Mouse (Mus musculus): Measurements from ENCODE around the gene Mab21l1.

Gene Mab21l1

GRCm38 (mm10) chr3:55782056-55782687 lies at the start of gene Mab21l1:
TSS of gene Mab21l1 (plus strand) at chr3:55782510.
- in situ Hi-C loops (cut with MboI, MseI) = no loop called here

DNA sequence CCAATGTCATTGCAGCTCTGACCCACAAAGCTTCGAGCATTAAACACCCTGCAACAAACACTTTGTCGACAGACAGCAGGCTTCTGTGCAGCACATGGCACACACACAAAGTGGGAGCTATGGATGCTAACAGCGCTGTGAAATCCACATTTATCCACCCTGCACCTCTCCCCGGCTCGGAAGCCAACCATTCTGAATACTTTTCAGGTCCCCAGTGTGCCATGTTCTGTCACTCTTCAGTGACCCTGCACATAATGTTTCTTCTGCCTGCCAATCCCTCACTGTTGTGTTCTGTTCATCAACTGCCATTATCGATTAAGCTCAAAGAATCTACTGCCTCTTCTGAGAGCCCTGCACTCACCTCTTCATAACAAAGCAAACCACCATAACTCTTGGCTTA lies 48.6 kb upstream of the Mab21l1 start:
- in situ Hi-C loops (cut with MboI, MseI) = no loop called here

- in situ Hi-C loops (cut with MboI, MseI) = no loop called here
Measured at GRCm38 (mm10) chr3:55741428-55741827, 40.9 kb upstream of the Mab21l1 start.

- in situ Hi-C loops (cut with MboI, MseI) = no loop called here
Measured at GRCm38 (mm10) chr3:55742218-55742617, 40.1 kb upstream of the Mab21l1 start.

DNA sequence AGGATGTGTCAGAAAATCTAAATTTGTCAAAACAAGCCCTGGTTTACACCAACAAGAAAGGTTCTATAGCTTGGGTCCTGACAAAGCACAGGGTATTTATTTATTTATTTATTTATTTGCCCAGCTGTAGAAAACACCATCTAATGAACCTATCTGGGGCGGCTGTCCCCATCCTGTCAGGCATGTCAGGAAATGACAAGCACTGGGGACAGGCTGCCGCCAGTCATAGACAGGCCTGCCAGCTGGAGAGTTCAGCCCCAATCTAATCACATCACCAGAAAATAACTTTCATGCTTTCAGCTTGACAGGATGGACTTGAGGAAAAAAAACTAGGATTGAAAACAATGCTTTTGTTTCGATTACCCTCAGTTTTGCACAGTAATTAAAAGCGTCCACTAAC lies 39.7 kb upstream of the Mab21l1 start:
- in situ Hi-C loops (cut with MboI, MseI) = no loop called here

- in situ Hi-C loops (cut with MboI, MseI) = no loop called here
Measured at GRCm38 (mm10) chr3:55743885-55744284, 38.4 kb upstream of the Mab21l1 start.

DNA sequence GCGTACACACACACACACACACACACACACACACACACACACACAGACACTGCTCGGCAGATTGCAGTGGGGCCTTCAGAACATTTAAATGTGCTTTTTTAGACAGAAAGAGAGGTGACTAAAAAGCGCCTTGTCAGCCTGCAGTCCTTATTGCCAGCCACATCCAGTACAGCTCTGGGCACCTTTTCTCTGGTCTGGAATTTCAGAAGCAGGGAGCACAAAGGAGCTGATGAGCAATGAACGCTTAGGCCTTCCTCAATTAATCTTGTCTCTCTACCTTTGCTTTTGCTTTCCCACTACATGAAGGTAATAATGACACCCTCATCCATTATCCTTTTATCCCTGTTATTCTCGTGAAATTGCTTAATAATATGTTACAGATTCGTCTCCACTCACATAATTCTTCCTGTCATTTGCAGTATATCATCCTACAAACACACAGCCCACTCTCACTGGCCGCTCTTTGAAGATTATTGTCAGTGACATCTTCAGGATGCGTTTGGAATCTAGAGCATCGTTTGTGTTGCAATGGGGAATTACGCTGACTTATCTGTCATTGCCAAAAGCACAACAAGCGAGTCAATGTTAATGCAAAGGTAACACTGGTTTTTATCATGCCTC lies 31.8 kb upstream of the Mab21l1 start:
- in situ Hi-C loops (cut with MboI, MseI) = no loop called here

DNA sequence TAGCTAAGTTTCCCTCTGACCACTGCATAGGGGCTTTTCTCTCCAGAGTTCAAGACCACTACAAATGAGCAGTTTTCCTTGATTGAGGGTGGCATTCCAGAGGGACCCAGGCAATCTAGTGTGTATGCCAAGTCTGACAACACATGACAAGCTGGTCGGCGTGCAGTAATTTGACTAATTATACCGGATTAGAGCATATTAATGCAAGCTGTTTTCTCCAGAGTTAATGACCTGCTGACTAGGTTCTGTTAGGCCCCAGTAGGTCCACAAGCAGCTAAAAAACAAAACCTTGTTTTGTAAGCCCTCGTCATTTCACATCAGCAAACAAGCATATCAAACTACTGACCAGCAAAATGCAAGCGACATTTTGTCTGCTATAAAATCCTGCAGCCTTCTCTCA lies 30.9 kb upstream of the Mab21l1 start:
- in situ Hi-C loops (cut with MboI, MseI) = no loop called here

DNA sequence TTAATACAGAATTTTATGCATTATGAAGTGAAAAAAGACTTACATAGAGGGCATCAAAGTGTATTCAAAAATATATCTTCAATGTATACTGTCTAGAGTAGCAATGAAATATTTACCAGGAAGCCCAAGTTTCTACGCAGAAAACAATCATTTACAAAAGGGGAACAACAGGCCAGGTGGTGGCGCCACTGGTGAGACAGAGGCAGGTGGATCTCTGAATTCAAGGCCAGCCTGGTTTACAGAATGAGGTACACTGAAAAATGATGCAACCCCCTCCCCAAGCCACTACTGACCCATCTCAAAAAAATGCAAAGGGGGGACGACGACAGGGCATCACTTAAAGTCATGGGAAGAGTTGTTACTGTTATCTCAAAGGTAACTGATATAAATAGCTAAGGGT lies 29.8 kb upstream of the Mab21l1 start:
- in situ Hi-C loops (cut with MboI, MseI) = no loop called here

GRCm38 (mm10) chr3:55753872-55754271 lies 28.4 kb upstream of the Mab21l1 start:
- in situ Hi-C loops (cut with MboI, MseI) = no loop called here

DNA sequence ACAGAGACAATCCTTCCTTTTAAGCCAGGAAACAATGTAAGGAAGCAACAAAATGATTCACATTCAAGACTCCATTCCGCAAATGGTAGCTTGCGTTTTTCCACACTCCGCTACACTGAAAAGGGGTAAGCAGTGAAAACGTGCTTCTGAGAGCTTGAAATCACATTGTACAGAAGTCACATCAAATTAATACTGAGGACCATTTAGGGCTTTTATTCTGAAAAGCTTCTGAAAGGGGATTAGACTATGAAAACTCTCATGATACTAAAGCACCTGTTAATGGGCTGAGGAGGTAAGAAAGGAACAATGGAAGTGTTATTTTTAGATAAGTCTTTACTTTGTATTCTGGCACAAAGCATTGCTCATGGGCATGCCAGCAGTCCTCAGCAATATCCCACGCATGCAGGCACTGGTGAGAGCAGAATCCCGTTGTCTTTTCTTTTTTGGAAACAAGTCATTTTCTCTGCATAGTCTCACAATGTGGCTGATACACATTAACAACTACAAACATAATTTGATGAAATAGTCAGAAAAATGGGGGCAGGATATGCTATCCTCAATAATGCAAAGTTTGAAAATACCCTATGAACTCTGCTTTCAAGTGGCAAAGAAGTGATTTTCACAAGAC lies 27.2 kb upstream of the Mab21l1 start:
- in situ Hi-C loops (cut with MboI, MseI) = no loop called here

DNA sequence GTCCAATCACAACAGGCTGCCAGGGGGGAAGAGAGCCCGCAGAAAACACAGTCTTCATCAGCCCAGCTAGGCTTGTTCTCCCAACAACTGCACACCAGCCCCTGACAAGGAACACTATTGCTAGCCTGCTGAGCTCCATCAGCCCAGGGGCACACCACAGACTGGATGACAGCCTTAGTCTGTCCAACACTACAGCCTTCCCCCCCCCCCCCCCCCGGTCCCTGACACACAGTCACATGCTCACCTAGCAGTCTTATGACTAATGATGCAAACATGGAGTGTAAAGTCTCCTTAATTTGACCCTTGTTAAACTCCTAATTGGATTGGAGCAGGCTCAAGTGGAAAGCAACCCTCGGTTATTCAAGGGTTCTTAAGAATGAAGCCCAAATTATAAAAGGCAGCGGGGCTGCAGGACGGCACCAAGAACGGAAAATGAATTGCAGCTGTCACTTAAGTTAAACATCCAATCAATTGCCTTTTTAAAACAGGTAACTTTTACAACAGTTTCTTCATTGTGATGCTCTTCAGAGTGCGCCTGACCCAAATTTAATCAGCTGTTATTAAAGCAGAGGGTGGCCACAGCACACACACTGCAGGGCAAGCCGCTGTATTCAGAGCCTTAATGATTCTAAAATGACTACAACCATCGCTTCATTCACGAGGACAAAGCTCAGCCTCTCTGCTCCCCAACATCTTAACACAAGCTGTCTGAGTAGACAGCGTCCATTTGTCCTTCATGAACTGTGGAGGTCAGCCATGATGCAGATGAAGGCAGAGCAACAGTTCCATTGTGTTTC lies 26.3 kb upstream of the Mab21l1 start:
- in situ Hi-C loops (cut with MboI, MseI) = no loop called here

DNA sequence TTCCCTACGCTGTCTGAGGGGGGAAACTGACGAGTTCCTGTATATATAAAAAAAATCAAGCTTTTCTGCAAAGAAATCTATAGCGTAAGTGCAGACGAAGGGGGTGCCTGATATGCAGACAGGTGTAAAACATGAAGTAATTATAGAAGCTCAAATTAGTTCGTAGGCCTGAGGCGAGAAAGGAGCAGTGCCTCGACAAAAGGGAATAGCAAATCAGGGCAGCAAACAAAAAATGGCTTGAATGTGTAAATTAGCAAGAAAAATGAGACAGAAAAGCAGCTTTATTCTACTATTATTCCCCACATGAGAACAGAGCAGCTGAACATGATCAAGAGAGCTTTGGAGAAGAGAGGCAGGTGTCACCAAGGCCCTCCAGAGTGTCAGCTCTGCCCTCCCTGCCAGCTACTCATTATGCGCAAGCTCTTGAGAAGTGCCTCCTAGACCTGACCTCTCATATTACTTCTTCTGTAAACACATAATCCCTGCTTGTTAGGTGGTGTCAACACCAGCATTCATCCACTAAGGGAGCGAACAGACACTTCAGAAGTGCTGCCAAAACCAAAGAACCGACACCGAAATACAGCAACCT lies 25.6 kb upstream of the Mab21l1 start:
- in situ Hi-C loops (cut with MboI, MseI) = no loop called here

DNA sequence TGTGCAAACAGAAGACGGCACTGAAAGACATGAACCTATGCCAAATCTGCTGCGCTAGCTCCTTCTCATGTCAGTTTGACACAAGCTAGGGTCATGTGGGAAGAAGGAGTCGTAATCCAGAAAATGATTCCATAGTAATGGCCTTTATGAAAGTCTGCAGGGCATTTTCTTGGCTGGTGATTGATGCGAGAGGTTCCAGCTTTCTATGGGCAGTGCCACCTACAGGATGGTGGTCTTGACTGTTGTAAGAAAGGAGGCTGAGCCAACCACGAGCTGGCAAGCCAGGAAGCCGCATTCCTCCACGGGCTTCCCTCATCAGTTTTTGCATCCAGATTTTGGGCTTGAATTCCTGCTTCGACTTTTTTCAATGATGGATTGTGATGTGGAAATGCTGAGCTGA lies 24.0 kb upstream of the Mab21l1 start:
- in situ Hi-C loops (cut with MboI, MseI) = no loop called here

DNA sequence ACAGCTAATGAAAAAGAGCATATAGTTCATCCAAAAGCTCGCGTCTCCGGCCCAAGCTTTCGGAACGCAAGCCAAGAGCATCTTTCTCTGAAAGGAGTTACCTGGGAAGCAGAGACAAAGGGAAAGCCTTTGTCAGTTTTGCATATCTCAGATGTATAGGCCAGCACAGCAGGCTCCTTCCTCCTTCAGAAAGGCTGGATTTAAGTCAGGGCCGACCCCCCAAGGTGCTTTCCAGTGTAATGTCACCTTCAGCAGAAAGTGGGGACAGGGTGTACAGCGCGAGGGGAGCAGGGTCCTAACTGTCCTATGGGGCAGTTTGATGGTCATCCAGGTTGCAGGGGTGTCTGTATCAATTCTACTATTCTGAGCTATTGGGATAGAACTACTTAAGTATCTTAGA lies 18.7 kb upstream of the Mab21l1 start:
- in situ Hi-C loops (cut with MboI, MseI) = no loop called here

- in situ Hi-C loops (cut with MboI, MseI) = no loop called here
Measured at GRCm38 (mm10) chr3:55768654-55769053, 13.7 kb upstream of the Mab21l1 start.

DNA sequence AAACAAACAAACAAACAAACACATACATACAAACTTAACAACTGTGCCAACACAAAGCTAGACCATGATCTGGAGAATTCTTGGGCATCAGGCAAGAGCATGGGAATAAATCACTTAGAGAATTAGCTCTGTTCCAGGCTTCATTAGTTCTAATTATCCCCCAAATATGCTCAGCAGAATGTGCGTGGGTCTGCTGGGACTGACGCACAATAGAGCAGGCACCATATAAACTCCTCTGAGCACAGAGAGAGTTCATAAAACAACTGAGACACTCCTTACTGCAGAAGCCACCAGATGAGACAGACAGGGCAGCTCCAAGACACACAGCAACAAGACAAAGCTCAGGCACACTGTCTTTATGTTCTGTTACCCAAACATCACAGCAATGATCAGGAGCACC lies 13.0 kb upstream of the Mab21l1 start:
- in situ Hi-C loops (cut with MboI, MseI) = no loop called here

DNA sequence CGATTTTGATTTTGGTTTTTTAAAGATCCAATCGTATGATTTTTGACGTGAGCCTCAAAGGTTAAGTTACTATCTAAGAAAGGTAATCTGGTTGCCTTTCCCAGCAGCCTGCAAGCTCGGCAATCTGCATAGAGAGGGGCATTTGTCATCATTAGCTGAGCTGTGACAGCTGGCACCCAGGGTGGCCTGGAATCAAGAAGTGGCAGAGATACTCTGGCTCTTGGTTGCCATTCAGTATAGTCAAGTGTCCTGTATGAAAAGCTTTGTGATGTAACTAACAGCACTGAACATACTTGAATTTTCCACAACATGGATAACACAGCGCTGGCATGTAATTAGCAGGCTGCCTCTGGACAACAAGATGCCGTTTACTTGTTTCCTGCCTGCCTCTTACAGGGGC lies 8.1 kb upstream of the Mab21l1 start:
- in situ Hi-C loops (cut with MboI, MseI) = no loop called here

DNA sequence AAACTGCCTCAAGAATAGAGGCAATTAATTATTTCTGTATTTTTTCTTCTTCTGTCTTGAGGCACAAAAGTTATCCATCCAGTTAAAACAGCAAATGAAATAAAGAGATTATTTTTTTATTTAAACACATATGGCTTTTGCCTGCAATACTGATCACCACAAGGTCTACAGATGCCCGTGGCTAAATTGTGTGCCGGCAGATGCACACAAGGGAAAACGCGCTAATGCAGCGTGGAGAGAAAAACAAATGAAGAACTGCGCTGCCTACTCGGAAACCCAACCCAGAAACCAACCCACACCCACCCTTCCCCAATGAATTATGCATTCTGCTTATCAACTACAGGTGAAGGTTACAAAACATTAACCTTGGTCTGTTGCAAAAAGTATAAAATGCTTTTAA lies 7.1 kb upstream of the Mab21l1 start:
- in situ Hi-C loops (cut with MboI, MseI) = no loop called here

- in situ Hi-C loops (cut with MboI, MseI) = no loop called here
Measured at GRCm38 (mm10) chr3:55775753-55776152, 6.6 kb upstream of the Mab21l1 start.

DNA sequence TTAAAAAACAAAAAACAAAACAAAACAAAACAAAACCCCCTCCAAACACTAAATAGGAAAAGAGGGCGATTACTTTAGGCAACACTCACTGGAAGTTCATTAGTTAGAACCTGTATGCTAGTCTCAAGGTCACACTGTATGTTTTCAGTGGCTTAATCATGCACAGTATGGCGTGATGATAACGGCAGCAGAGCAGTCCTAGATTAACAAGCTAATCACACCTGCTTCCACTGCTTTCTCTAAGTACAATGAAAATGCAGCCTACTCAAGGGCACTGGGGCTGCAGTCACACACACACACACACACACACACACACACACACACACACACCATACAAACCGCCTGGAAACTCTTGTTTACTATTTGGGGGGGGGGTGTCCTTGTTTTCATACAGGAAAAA lies 4.8 kb upstream of the Mab21l1 start:
- in situ Hi-C loops (cut with MboI, MseI) = no loop called here
